Mouse (Mus musculus): ENCODE data around the gene Vamp8. TPM values are rescaled to one million over a fixed set of nuclear protein-coding genes. Genes with fewer than 3 reads are reported as not detected.

The Vamp8 gene
- polyA plus RNA-seq, 1 experiment = 25.6 TPM

DNA sequence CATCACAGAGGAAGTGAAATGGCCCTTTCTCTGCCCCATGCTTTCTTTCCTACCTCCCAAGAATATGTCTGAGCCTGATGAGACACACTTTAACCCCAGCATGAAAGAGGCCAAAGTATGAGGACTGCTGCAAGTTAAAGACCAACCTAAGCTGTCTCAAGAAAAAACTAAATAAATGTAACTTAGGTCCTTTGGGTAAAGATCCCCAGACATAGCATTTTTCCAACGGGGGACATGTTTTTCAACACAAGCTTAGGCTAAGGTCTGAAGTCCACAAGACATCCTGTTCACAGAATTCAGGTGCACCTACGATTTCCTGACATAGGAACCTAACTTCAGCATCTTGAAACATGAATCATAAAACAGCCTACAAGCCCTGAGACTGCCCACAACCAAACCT lies 40.3 kb downstream of the Vamp8 start:
- Histone ChIP-seq H3K4me3 (ENCODE audit: low read depth, low read length) (no peak overlapping the region), H3K9me3 (replicated peaks; ENCODE audit: control insufficient read depth, insufficient read depth, low read length, poor library complexity, severe bottlenecking) (no peaks in the 10 kb centered on the region), H3K27me3 (ENCODE audit: control insufficient read depth, insufficient read depth, low read length, poor library complexity, severe bottlenecking) (no peaks in the 10 kb centered on the region), H3K4me1 (ENCODE audit: control insufficient read depth, insufficient read depth, low read length) (no peaks in the 10 kb centered on the region), H3K36me3 (ENCODE audit: control insufficient read depth, insufficient read depth, low read length, poor library complexity, severe bottlenecking) (peaks cover 12% of the 10 kb centered on the region), H3K27ac (ENCODE audit: insufficient read depth, low read length) (no peak overlapping the region), H3K9ac (ENCODE audit: low read depth, poor library complexity, severe bottlenecking) (no peak overlapping the region)
- TF ChIP-seq POLR2A (IDR thresholded peaks at IDR 0.05; ENCODE audit: insufficient read depth, low read length) = no peak
- no peak for TF ChIP-seq CTCF (IDR thresholded peaks at IDR 0.05; ENCODE audit: low read depth, low read length)

DNA sequence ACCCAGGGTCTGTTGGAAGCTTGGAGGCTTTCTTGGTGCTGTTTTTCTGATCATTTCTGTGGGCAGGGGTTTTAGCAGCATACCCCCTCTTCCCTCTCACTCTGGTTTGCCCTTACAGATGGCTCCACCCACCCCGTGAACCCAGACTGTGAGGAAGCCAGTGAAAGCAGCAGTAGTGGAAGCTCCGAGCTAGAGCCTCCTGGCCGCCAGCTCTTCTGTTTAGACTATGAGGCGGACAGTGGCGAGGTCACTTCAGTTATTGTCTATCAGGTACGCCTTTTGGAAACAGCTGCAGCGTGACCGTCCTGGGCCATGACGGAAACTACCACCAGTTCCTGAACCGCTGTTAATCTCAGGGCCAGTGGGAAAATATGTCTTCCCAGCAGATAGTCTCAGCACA lies 42.1 kb downstream of the Vamp8 start:
- Histone ChIP-seq H3K9ac (ENCODE audit: low read depth, poor library complexity, severe bottlenecking) (no peak overlapping the region), H3K4me1 (ENCODE audit: control insufficient read depth, insufficient read depth, low read length) (no peaks in the 10 kb centered on the region)
- TF ChIP-seq EP300 (IDR thresholded peaks at IDR 0.05; ENCODE audit: insufficient read depth, low read depth, low read length) = no peak
- no peak for TF ChIP-seq CTCF (IDR thresholded peaks at IDR 0.05; ENCODE audit: low read depth, low read length)
- no peak for TF ChIP-seq POLR2A (IDR thresholded peaks at IDR 0.05; ENCODE audit: insufficient read depth, low read length)

DNA sequence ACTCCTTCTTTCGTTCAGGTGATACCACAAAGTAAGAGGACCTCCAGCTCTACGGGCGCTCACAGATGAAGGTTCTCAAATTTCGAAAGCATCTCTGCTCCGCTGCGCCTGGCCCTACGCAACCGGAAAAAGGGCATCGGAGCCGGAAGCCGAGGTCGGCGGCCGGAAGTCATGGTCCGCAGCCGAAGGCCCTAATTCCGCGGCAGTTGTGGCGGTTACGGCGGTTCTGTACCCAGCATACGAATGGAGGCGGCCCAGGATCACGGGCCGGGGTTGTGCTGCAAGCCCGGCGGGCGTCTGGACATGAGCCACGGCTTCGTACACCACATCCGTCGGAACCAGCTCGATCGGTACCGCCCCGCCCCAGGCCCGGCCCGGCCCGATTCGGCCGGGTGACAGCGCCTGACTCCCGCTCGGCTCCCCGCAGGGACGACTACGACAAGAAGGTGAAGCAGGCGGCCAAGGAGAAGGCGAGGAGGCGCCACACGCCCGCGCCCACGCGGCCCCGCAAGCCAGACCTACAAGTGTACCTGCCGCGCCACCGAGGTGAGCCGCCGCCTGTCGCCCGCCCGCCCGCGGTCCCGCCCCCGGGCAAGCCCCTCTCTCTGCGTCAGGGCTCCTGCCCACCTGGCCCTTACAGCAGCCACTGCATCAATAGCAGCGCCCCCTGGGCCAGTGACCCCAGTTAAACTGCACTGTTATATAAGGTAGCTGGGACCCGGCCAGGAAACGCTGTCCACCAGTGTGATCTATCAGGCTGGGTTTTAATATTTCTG lies 43.1 kb downstream of the Vamp8 start, which contains the start of gene 0610030E20Rik:
Gene 0610030E20Rik (plus strand): TSS at position 152 of the 776 bp plus-strand sequence.
- TF ChIP-seq CTCF (IDR thresholded peaks at IDR 0.05; ENCODE audit: low read depth, low read length) (peak; percentile 34), EP300 (IDR thresholded peaks at IDR 0.05; ENCODE audit: insufficient read depth, low read depth, low read length) (no peak)
- no peaks in the 10 kb centered on the region for H3K4me1 ChIP-seq (ENCODE audit: control insufficient read depth, insufficient read depth, low read length)

More for the DNA sequence above, 42.1 kb downstream of the Vamp8 start:
- no peaks in the 10 kb centered on the region for H3K27me3 ChIP-seq (ENCODE audit: control insufficient read depth, insufficient read depth, low read length, poor library complexity, severe bottlenecking)
- H3K4me3 ChIP-seq (ENCODE audit: low read depth, low read length) = no peak overlapping the region
- no peaks in the 10 kb centered on the region for H3K9me3 ChIP-seq (replicated peaks; ENCODE audit: control insufficient read depth, insufficient read depth, low read length, poor library complexity, severe bottlenecking)
- peaks cover 12% of the 10 kb centered on the region for H3K36me3 ChIP-seq (ENCODE audit: control insufficient read depth, insufficient read depth, low read length, poor library complexity, severe bottlenecking)
- H3K27ac ChIP-seq (ENCODE audit: insufficient read depth, low read length) = no peak overlapping the region

DNA sequence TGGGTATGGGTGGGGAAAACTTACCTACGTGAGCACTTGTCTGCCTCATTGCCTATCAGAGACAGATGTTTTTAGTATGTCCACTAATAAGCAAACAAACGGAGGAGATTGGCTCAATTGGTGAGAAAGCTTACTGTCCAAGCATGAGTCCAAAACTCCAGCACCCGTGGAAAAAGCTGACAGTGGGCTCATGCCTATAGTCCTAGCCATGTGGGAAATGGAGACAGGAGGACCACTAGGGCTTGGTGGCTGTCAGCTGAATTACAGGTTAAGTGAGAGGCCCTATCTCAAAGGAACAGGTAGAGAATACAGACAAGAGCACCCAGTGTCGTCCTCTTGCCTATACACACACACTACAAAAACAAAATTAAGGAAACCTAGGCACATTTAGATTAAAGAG lies 44.2 kb downstream of the Vamp8 start:
- no peaks in the 10 kb centered on the region for H3K4me1 ChIP-seq (ENCODE audit: control insufficient read depth, insufficient read depth, low read length)
- no peaks in the 10 kb centered on the region for H3K9me3 ChIP-seq (replicated peaks; ENCODE audit: control insufficient read depth, insufficient read depth, low read length, poor library complexity, severe bottlenecking)
- H3K36me3 ChIP-seq (ENCODE audit: control insufficient read depth, insufficient read depth, low read length, poor library complexity, severe bottlenecking) = peaks cover 12% of the 10 kb centered on the region
- TF ChIP-seq CTCF (IDR thresholded peaks at IDR 0.05; ENCODE audit: low read depth, low read length) (no peak), POLR2A (IDR thresholded peaks at IDR 0.05; ENCODE audit: insufficient read depth, low read length) (no peak), EP300 (IDR thresholded peaks at IDR 0.05; ENCODE audit: insufficient read depth, low read depth, low read length) (no peak)
- H3K27me3 ChIP-seq (ENCODE audit: control insufficient read depth, insufficient read depth, low read length, poor library complexity, severe bottlenecking) = no peaks in the 10 kb centered on the region
- H3K27ac ChIP-seq (ENCODE audit: insufficient read depth, low read length) = no peak overlapping the region
- H3K4me3 ChIP-seq (ENCODE audit: low read depth, low read length) = no peak overlapping the region
- H3K9ac ChIP-seq (ENCODE audit: low read depth, poor library complexity, severe bottlenecking) = no peak overlapping the region

More for the DNA sequence above, 43.1 kb downstream of the Vamp8 start, which contains the start of gene 0610030E20Rik:
- H3K9me3 ChIP-seq (replicated peaks; ENCODE audit: control insufficient read depth, insufficient read depth, low read length, poor library complexity, severe bottlenecking) = no peaks in the 10 kb centered on the region
- H3K9ac ChIP-seq (ENCODE audit: low read depth, poor library complexity, severe bottlenecking) = peak within 1 kb of the TSS; percentile 88
- H3K27ac ChIP-seq (ENCODE audit: insufficient read depth, low read length) = no peak within 1 kb of the TSS
- H3K4me3 ChIP-seq (ENCODE audit: low read depth, low read length) = peak within 1 kb of the TSS; percentile 59
- no peaks in the 10 kb centered on the region for H3K27me3 ChIP-seq (ENCODE audit: control insufficient read depth, insufficient read depth, low read length, poor library complexity, severe bottlenecking)
- peaks cover 12% of the 10 kb centered on the region for H3K36me3 ChIP-seq (ENCODE audit: control insufficient read depth, insufficient read depth, low read length, poor library complexity, severe bottlenecking)

DNA sequence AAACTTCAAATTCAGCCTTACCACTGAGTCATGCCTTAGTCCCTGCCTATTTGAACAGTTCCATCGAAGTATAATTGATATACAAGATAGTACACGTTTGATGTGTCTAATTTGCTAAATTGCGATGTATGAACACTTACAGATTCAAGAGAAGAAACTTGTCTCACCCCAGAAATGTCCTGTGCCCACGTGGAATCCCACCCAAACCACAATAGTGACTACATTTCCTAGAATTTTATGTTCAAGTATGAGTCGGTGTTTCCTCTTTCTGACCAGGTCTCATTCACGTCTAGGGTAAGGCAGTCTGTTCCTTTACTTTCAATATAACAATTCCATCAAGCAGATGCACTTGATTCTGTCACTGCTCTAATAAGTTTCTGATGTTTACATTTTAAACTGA lies 44.9 kb downstream of the Vamp8 start:
- Histone ChIP-seq H3K27ac (ENCODE audit: insufficient read depth, low read length) (no peak overlapping the region), H3K27me3 (ENCODE audit: control insufficient read depth, insufficient read depth, low read length, poor library complexity, severe bottlenecking) (no peaks in the 10 kb centered on the region), H3K9ac (ENCODE audit: low read depth, poor library complexity, severe bottlenecking) (0 out of 2 replicates have a peak overlapping the region, but pooled peaks have one; percentile 84), H3K36me3 (ENCODE audit: control insufficient read depth, insufficient read depth, low read length, poor library complexity, severe bottlenecking) (peaks cover 11% of the 10 kb centered on the region), H3K4me1 (ENCODE audit: control insufficient read depth, insufficient read depth, low read length) (no peaks in the 10 kb centered on the region), H3K4me3 (ENCODE audit: low read depth, low read length) (no peak overlapping the region), H3K9me3 (replicated peaks; ENCODE audit: control insufficient read depth, insufficient read depth, low read length, poor library complexity, severe bottlenecking) (no peaks in the 10 kb centered on the region)
- no peak for TF ChIP-seq EP300 (IDR thresholded peaks at IDR 0.05; ENCODE audit: insufficient read depth, low read depth, low read length)
- TF ChIP-seq POLR2A (IDR thresholded peaks at IDR 0.05; ENCODE audit: insufficient read depth, low read length) = no peak
- no peak for TF ChIP-seq CTCF (IDR thresholded peaks at IDR 0.05; ENCODE audit: low read depth, low read length)

DNA sequence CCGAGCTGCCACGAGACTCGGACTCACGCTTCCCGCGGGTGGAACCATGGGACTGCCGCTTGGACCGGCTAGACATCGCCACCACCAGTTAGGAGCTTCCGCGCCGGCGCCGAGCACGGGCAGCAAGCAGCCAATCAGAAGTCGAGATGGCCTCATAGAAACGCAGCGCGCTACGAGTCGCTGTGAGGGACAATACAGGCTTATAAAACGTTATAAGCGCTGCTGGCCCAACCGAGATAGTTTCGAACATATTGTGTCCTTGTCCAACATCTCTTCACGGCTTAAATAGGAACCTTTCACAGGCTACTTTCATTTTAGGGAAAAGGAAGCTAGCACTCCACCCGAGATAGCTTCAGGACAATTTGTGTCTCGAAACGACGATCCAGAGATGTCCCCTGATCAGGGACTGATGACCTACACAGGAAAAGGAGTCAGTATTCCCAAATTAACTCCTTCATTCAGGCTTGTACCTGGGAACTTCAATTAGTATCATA lies 45.4 kb downstream of the Vamp8 start, which contains the start of gene Usp39:
Gene Usp39 (minus strand): TSS at position 111 of the 494 bp plus-strand sequence.
- peak within 1 kb of the TSS; percentile 84 for H3K9ac ChIP-seq (ENCODE audit: low read depth, poor library complexity, severe bottlenecking)
- TF ChIP-seq POLR2A (IDR thresholded peaks at IDR 0.05; ENCODE audit: insufficient read depth, low read length) (peak; percentile 54), EP300 (IDR thresholded peaks at IDR 0.05; ENCODE audit: insufficient read depth, low read depth, low read length) (no peak), CTCF (IDR thresholded peaks at IDR 0.05; ENCODE audit: low read depth, low read length) (no peak)
- H3K4me1 ChIP-seq (ENCODE audit: control insufficient read depth, insufficient read depth, low read length) = no peaks in the 10 kb centered on the region
- H3K36me3 ChIP-seq (ENCODE audit: control insufficient read depth, insufficient read depth, low read length, poor library complexity, severe bottlenecking) = peaks cover 9% of the 10 kb centered on the region; the same call in 1 of the 2 replicates
- H3K9me3 ChIP-seq (replicated peaks; ENCODE audit: control insufficient read depth, insufficient read depth, low read length, poor library complexity, severe bottlenecking) = no peaks in the 10 kb centered on the region
- H3K27ac ChIP-seq (ENCODE audit: insufficient read depth, low read length) = no peak within 1 kb of the TSS
- H3K27me3 ChIP-seq (ENCODE audit: control insufficient read depth, insufficient read depth, low read length, poor library complexity, severe bottlenecking) = no peaks in the 10 kb centered on the region
- peak within 1 kb of the TSS; percentile 95 for H3K4me3 ChIP-seq (ENCODE audit: low read depth, low read length)

Measured in ES-Bruce4 (cell line).